Mouse (Mus musculus): ENCODE results near the gene Cars.

GRCm38 (mm10) chr7:143627555-143628286 lies 27.8 kb upstream of the Cars start:
- TF ChIP-seq CTCF (IDR thresholded peaks at IDR 0.05; ENCODE audit: low read depth, low read length) (no peak), EP300 (IDR thresholded peaks at IDR 0.05; ENCODE audit: insufficient read depth, low read depth, low read length) (no peak), POLR2A (IDR thresholded peaks at IDR 0.05; ENCODE audit: insufficient read depth, low read length) (no peak)

Data from ES-Bruce4 (cell line).